Mouse (Mus musculus) inflammation-experienced regulatory T-cells, adult 16 weeks (primary cell): ENCODE measurements around the gene Olfr382. TPM values are rescaled to one million over a fixed set of nuclear protein-coding genes. Genes with fewer than 3 reads are reported as not detected.

Experiments
- polyA plus RNA-seq: library from polyadenylated mRNA; unstranded; fragments of 100-300 nt; shearing (Covaris generic); gene quantifications from one replicate; pipeline ENCODE4 v1.2.1, GENCODE M21; 2017

Gene Olfr382
- polyA plus RNA-seq: not detected

DNA sequence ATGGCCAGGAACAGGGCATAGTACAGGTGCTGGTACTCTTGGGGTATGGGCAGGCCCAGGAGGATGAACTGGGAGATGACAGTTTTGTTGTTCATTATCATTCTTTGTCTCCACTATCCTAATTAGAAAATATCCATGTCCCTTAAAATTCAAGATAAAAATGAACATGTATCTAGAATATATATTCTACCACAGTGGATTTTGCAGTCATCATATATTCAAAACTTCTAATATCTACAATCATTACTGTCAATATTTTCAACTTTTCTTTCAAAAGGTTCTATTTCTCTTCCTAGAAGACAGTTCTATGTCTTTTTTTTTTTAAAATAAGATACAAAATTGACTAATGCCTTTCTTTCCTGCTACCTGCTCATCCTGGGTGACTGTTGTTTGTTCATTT is at the start of gene Olfr382:
Gene Olfr382 (minus strand): TSS at position 101 of the 400 bp plus-strand sequence.

DNA sequence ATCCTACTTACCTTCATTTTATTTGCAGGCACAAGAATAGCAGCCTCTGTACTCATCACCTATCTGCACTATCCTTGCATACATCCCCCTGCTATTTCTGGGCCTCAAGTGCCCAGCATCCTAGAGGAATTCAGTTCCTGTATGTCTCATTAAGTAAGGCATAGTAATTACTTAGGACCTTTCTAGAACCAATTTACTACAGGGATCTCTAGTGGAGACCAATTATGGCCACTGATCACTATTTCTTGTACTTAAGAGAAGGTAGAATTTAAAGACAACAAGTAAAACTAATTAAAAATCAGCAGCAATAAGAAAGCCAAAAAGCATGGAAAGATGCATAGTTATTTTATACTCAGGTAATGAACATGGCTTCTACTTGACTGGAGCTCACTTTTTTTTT is 25.5 kb downstream of the Olfr382 start, which contains the start of gene Olfr381:
Gene Olfr381 (minus strand): TSS at position 101 of the 400 bp plus-strand sequence.

Other genes starting within 250 kb of the Olfr382 start
- not detected for gene Trpv3, start 249.8 kb downstream of the Olfr382 start, polyA plus RNA-seq
- not detected for gene Aspa, start 187.6 kb downstream of the Olfr382 start, polyA plus RNA-seq
- not detected for gene Gm49340, start 187.5 kb downstream of the Olfr382 start, polyA plus RNA-seq
- not detected for gene Spata22, start 187.5 kb downstream of the Olfr382 start, polyA plus RNA-seq
- gene Olfr20, start 166.4 kb downstream of the Olfr382 start, polyA plus RNA-seq: not detected
- not detected for gene Olfr376, start 146.0 kb downstream of the Olfr382 start, polyA plus RNA-seq
- not detected for gene Olfr1, start 117.6 kb downstream of the Olfr382 start, polyA plus RNA-seq
- gene Olfr378, start 88.7 kb downstream of the Olfr382 start, polyA plus RNA-seq: not detected
- not detected for gene Olfr380, start 59.7 kb downstream of the Olfr382 start, polyA plus RNA-seq
- not detected for gene Olfr381, start 25.6 kb downstream of the Olfr382 start, polyA plus RNA-seq
- gene Olfr385, start 75.8 kb upstream of the Olfr382 start, polyA plus RNA-seq: not detected
- gene Olfr384, start 81.4 kb upstream of the Olfr382 start, polyA plus RNA-seq: not detected
- not detected for gene Zfp735, start 171.6 kb upstream of the Olfr382 start, polyA plus RNA-seq